In the genomic region with DNA sequence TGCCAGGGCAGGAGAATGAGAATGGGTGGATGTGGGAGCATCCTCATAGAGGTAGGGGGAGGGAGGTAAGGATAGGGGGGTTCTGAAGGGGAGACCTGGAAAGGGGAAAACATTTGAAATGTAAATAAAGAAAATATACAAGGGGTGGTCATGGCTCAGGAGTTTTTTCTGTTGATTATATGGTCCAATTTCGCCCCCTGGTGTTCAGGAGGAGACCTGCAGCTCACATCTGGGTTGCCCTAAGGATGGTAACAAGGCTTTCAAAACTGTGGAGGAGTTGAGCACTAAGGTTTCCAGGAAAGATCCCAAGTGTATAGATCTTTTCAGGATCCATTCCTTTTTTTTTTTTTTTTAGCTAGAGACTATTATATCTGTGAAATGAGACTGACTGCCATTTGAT, we compare ENCODE assay signal across 10 mouse cellular contexts. TPM values are rescaled to one million over a fixed set of nuclear protein-coding genes. Genes with fewer than 3 reads are reported as not detected.
DNase-seq lines count a peak whose midpoint lies in the region; ATAC-seq and TF ChIP-seq lines count a peak whose summit lies in the region.
"Had no signal": no experiment of that assay in that cellular context is flagged by ENCODE, and none has a peak within 500 bp of the region (broad histone marks: within the 10 kb centered on the region; RNA-seq: fewer than 3 reads in every experiment).

No protein-coding gene starts in this region.

- TF ChIP-seq POLR2A in ES-Bruce4 (IDR thresholded peaks at IDR 0.05; ENCODE audit: insufficient read depth, low read length) = no peak
- TF ChIP-seq POLR2A in small intestine, adult 2 months (IDR thresholded peaks at IDR 0.05; ENCODE audit: low read depth, low read length) = no peak

- peak; percentile 54 for DNase-seq in hindbrain, embryonic 11.5 days (ENCODE audit: low spot score)
- DNase-seq in adrenal gland, adult 2 months = peak; percentile 55
- DNase-seq in limb, embryonic 11.5 days (ENCODE audit: low spot score) = peak; percentile 61
- no peak for DNase-seq in right cerebral cortex, postnatal 4 days

- H3K4me2 ChIP-seq in hindbrain, embryonic 11.5 days (replicated peaks; ENCODE audit: low read depth, low read length) = no peak overlapping the region
- H3K4me2 ChIP-seq in hindbrain, embryonic 13.5 days = no peak overlapping the region
- H3K4me2 ChIP-seq in limb, embryonic 11.5 days (ENCODE audit: low read depth, severe bottlenecking) = no peak overlapping the region
- H3K4me2 ChIP-seq: limb, embryonic 15.5 days; stomach, embryonic 15.5 days had no signal

- ATAC-seq in hindbrain, embryonic 11.5 days (ENCODE audit: low FRiP score) = no peak
- ATAC-seq in hindbrain, embryonic 13.5 days (ENCODE audit: low FRiP score) = no peak
- peak; percentile 53 for ATAC-seq in granulocyte monocyte progenitor cell, adult 5-6 weeks (replicated peaks; ENCODE audit: poor library complexity, severe bottlenecking)
- ATAC-seq in limb, embryonic 11.5 days (ENCODE audit: insufficient number of reproducible peaks, low FRiP score, low TSS enrichment, low read depth) = no peak

- 0% methylated on average over 1 of the region's 1 CpGs for WGBS in hindbrain, embryonic 11.5 days
- WGBS in hindbrain, embryonic 13.5 days = 0% methylated on average over 1 of the region's 1 CpGs
- WGBS in limb, embryonic 11.5 days = 0% methylated on average over 1 of the region's 1 CpGs
- 0% methylated on average over 1 of the region's 1 CpGs for WGBS in small intestine, adult 2 months

- H3K27me3 ChIP-seq in hindbrain, embryonic 11.5 days (ENCODE audit: control insufficient read depth, insufficient read depth, low read length) = no peaks in the 10 kb centered on the region
- no peaks in the 10 kb centered on the region for H3K27me3 ChIP-seq in hindbrain, embryonic 13.5 days
- no peaks in the 10 kb centered on the region for H3K27me3 ChIP-seq in ES-Bruce4 (ENCODE audit: control insufficient read depth, insufficient read depth, low read length, poor library complexity, severe bottlenecking)
- H3K27me3 ChIP-seq in limb, embryonic 11.5 days (ENCODE audit: control insufficient read depth, insufficient read depth, low read length) = no peaks in the 10 kb centered on the region
- no peaks in the 10 kb centered on the region for H3K27me3 ChIP-seq in small intestine, adult 2 months (ENCODE audit: control insufficient read depth, insufficient read depth, low read length)
- H3K27me3 ChIP-seq: limb, embryonic 15.5 days; stomach, embryonic 15.5 days had no signal

- no peak overlapping the region for H3K4me3 ChIP-seq in hindbrain, embryonic 11.5 days (ENCODE audit: low read depth, low read length)
- H3K4me3 ChIP-seq in hindbrain, embryonic 13.5 days = no peak overlapping the region
- no peak overlapping the region for H3K4me3 ChIP-seq in ES-Bruce4 (ENCODE audit: low read depth, low read length)
- no peak overlapping the region for H3K4me3 ChIP-seq in limb, embryonic 11.5 days (ENCODE audit: low read depth, low read length)
- H3K4me3 ChIP-seq in small intestine, adult 2 months (ENCODE audit: low read depth, low read length) = no peak overlapping the region
- H3K4me3 ChIP-seq: limb, embryonic 15.5 days; stomach, embryonic 15.5 days had no signal

- no peak overlapping the region for H3K9ac ChIP-seq in hindbrain, embryonic 11.5 days (ENCODE audit: low read depth, low read length)
- no peak overlapping the region for H3K9ac ChIP-seq in hindbrain, embryonic 13.5 days
- H3K9ac ChIP-seq in ES-Bruce4 (ENCODE audit: low read depth, poor library complexity, severe bottlenecking) = no peak overlapping the region
- no peak overlapping the region for H3K9ac ChIP-seq in limb, embryonic 11.5 days (ENCODE audit: low read length)
- H3K9ac ChIP-seq: limb, embryonic 15.5 days; stomach, embryonic 15.5 days had no signal

- H3K4me1 ChIP-seq in hindbrain, embryonic 11.5 days (replicated peaks; ENCODE audit: control insufficient read depth, insufficient read depth, low read length) = no peaks in the 10 kb centered on the region
- no peaks in the 10 kb centered on the region for H3K4me1 ChIP-seq in hindbrain, embryonic 13.5 days (replicated peaks)
- H3K4me1 ChIP-seq in ES-Bruce4 (ENCODE audit: control insufficient read depth, insufficient read depth, low read length) = no peaks in the 10 kb centered on the region
- no peaks in the 10 kb centered on the region for H3K4me1 ChIP-seq in limb, embryonic 11.5 days (ENCODE audit: control insufficient read depth, insufficient read depth, low read length)
- H3K4me1 ChIP-seq in small intestine, adult 2 months (ENCODE audit: control insufficient read depth, insufficient read depth, insufficient read length, low read length) = 0 out of 2 replicates have a peak, but pooled peaks cover 3% of the 10 kb centered on the region
- H3K4me1 ChIP-seq: limb, embryonic 15.5 days; stomach, embryonic 15.5 days had no signal

- no peaks in the 10 kb centered on the region for H3K36me3 ChIP-seq in hindbrain, embryonic 11.5 days (ENCODE audit: control insufficient read depth, insufficient read depth, low read length)
- no peaks in the 10 kb centered on the region for H3K36me3 ChIP-seq in hindbrain, embryonic 13.5 days
- no peaks in the 10 kb centered on the region for H3K36me3 ChIP-seq in ES-Bruce4 (ENCODE audit: control insufficient read depth, insufficient read depth, low read length, poor library complexity, severe bottlenecking)
- H3K36me3 ChIP-seq in limb, embryonic 11.5 days (ENCODE audit: control insufficient read depth, insufficient read depth, low read length) = no peaks in the 10 kb centered on the region
- peaks cover 17% of the 10 kb centered on the region for H3K36me3 ChIP-seq in small intestine, adult 2 months (ENCODE audit: control insufficient read depth, insufficient read depth, low read length)
- H3K36me3 ChIP-seq: limb, embryonic 15.5 days; stomach, embryonic 15.5 days had no signal

- no peaks in the 10 kb centered on the region for H3K9me3 ChIP-seq in hindbrain, embryonic 11.5 days (ENCODE audit: control insufficient read depth, low read length)
- H3K9me3 ChIP-seq in hindbrain, embryonic 13.5 days = no peaks in the 10 kb centered on the region
- no peaks in the 10 kb centered on the region for H3K9me3 ChIP-seq in ES-Bruce4 (replicated peaks; ENCODE audit: control insufficient read depth, insufficient read depth, low read length, poor library complexity, severe bottlenecking)
- no peaks in the 10 kb centered on the region for H3K9me3 ChIP-seq in limb, embryonic 11.5 days (ENCODE audit: control insufficient read depth, low read length)
- H3K9me3 ChIP-seq: limb, embryonic 15.5 days; stomach, embryonic 15.5 days had no signal

- no peak for TF ChIP-seq EP300 in ES-Bruce4 (IDR thresholded peaks at IDR 0.05; ENCODE audit: insufficient read depth, low read depth, low read length)

- no peak overlapping the region for H3K27ac ChIP-seq in hindbrain, embryonic 11.5 days (ENCODE audit: low read depth, low read length)
- no peak overlapping the region for H3K27ac ChIP-seq in hindbrain, embryonic 13.5 days
- H3K27ac ChIP-seq in ES-Bruce4 (ENCODE audit: insufficient read depth, low read length) = no peak overlapping the region
- no peak overlapping the region for H3K27ac ChIP-seq in limb, embryonic 11.5 days (replicated peaks; ENCODE audit: low read depth, low read length)
- no peak overlapping the region for H3K27ac ChIP-seq in small intestine, adult 2 months (ENCODE audit: insufficient read depth, low read depth, low read length)
- H3K27ac ChIP-seq: limb, embryonic 15.5 days; stomach, embryonic 15.5 days had no signal

- peak; percentile 47 for TF ChIP-seq CTCF in ES-Bruce4 (IDR thresholded peaks at IDR 0.05; ENCODE audit: low read depth, low read length)
- TF ChIP-seq CTCF in small intestine, adult 2 months (IDR thresholded peaks at IDR 0.05; ENCODE audit: extremely low read depth, insufficient read length, insufficient replicate concordance, low read depth, low read length) = peak; percentile 57; the same call in 1 of the 2 replicates

RNA-seq across cellular contexts. Expression of a gene that starts 2.0 kb away (rescaled TPM):
- polyA plus RNA-seq in hindbrain, embryonic 11.5 days (2014; fragmentation: Nextera tagmentation; extraction: Ambion mirVana) = 0.74 and 1.4 TPM in 2 replicates
- 0.88 and 0.96 TPM in 2 replicates for polyA plus RNA-seq in hindbrain, embryonic 13.5 days (2015; fragmentation: Nextera tagmentation; extraction: Ambion mirVana)
- polyA plus RNA-seq in ES-Bruce4 (2011; ENCODE audit: insufficient read depth, insufficient read length, low read depth, missing spikeins) = 1.1 and 1.5 TPM in 2 replicates
- 10 to 100 TPM in 1 of 2 experiments, 1 to 10 TPM in 1; 8.4 to 45.0 TPM for total RNA-seq in adrenal gland, adult 2 months (2021)
- polyA plus RNA-seq in adrenal gland, adult 2 months (2012; rRNA removed) = 5.9 and 9.5 TPM in 2 replicates
- 30.3 and 43.8 TPM in 2 replicates for total RNA-seq in granulocyte monocyte progenitor cell, adult 5-6 weeks (2014; fragmentation: Nextera tagmentation)
- total RNA-seq in granulocyte monocyte progenitor cell, adult 5-6 weeks (2017) = 15.8 and 18.5 TPM in 2 replicates
- polyA plus RNA-seq in limb, embryonic 11.5 days (2014; fragmentation: Nextera tagmentation; extraction: Ambion mirVana) = 0.85 and 1.4 TPM in 2 replicates
- polyA plus RNA-seq in small intestine, adult 2 months (2012; rRNA removed) = 133 and 320 TPM in 2 replicates

Comparison
In these comparisons a context has a peak if more than half of its experiments do, and no peak if none do; other contexts are left out.
1. RNA of a gene that starts 2.0 kb away (polyA plus RNA-seq): 133 to 320 TPM in small intestine, adult 2 months; 5.9 to 9.5 TPM in adrenal gland, adult 2 months, 1.1 to 1.5 TPM in ES-Bruce4, 0.88 to 0.96 TPM in hindbrain, embryonic 13.5 days, 0.85 to 1.4 TPM in limb, embryonic 11.5 days and 0.74 to 1.4 TPM in hindbrain, embryonic 11.5 days; every median in the first group is over 10 times any median in the second.